Mouse (Mus musculus): Measurements from ENCODE around the gene Mgl2.
"Not testable (repeated sequence)": the region's sequence is repeated elsewhere in the genome, so short reads cannot be mapped to it uniquely, and the experiment has no call there.

Gene Mgl2

GRCm38 (mm10) chr11:70129926-70130379 is at the start of gene Mgl2:
TSS of gene Mgl2 (plus strand) at chr11:70130329.
- peak; percentile 65 to 67 for DNase-seq

GRCm38 (mm10) chr11:70080803-70081590 is 49.1 kb upstream of the Mgl2 start:
- DNase-seq: no peak

- peak in 1 of 2 experiments; percentile 29 for DNase-seq
Observed at GRCm38 (mm10) chr11:70084563-70084962, 45.6 kb upstream of the Mgl2 start.

- peak; percentile 51 to 53 for DNase-seq
Observed at GRCm38 (mm10) chr11:70091986-70092783, 37.9 kb upstream of the Mgl2 start, which contains the start of gene Asgr2. TSS of gene Asgr2 (plus strand) at chr11:70092644.

DNA sequence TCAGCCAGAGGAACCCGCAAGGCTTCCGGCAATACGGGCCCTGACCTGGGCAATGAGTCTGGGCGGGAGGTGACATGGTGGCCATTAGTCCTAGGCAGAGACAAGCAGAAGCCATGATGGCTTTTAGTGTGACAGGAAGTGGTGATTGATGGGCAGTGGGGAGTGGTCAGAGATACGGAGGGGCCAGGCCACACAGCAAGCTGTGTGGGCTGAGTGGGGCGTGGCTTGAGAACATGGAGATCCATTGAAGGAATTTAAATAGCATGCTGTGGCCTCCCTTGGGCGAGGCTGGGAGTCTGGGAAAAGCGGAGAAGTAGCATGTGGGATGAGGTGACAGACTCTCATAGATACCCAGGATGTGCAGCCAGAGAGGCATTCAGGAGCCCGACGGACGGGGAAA is 32.7 kb upstream of the Mgl2 start:
- DNase-seq: no peak

DNA sequence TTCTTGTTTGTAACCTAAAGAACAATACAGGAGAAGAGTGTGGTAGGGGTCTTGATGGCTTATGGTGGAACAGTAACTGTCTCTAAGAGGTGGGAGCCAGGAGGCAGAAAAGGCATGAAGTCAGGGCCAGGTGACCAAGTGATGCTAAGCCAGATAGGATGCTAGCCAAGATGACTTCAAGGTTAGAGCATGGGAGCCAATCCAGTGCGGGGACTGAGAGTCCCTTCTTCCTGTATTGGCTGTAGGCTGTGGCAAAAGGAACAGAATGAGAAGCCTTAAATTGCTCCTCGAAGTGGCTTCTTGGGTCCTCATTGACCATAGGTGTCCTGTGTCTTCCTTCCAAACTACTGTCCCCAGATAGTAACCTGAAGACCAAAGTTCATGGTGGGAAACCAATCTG is 31.0 kb upstream of the Mgl2 start:
- DNase-seq: no peak

- DNase-seq: no peak
Observed at GRCm38 (mm10) chr11:70099809-70100208, 30.3 kb upstream of the Mgl2 start.

GRCm38 (mm10) chr11:70103701-70104315 is 26.3 kb upstream of the Mgl2 start:
- no peak for DNase-seq

GRCm38 (mm10) chr11:70107085-70107484 is 23.0 kb upstream of the Mgl2 start:
- DNase-seq: peak in 1 of 2 experiments; percentile 16

GRCm38 (mm10) chr11:70110146-70110545 is 20.0 kb upstream of the Mgl2 start:
- DNase-seq: peak; percentile 18 to 50

- DNase-seq: no peak
Observed at GRCm38 (mm10) chr11:70114562-70114961, 15.6 kb upstream of the Mgl2 start.

GRCm38 (mm10) chr11:70115901-70116300 is 14.2 kb upstream of the Mgl2 start:
- DNase-seq: no peak

DNA sequence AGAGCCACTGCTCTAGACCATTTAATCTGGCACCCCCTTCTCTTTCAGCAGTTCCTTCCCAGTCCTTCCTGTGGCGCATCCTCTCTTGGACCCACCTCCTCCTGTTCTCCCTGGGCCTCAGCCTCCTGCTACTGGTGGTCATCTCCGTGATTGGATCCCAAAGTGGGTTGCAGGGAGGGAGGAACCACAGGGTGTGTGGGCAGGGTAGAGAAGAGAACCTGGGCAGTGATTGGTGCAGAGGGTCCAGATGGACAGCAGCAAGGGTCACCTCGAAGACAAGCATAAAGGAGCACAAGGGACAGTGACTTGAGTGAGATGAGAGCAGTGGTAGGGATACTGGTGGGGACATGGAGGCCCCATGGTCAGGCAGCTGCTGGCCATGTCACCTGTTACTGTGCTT is 4.9 kb downstream of the Mgl2 start:
- not testable (repeated sequence) for DNase-seq

GRCm38 (mm10) chr11:70135925-70136324 is 5.8 kb downstream of the Mgl2 start:
- DNase-seq: peak in 1 of 2 experiments; percentile 28

DNA sequence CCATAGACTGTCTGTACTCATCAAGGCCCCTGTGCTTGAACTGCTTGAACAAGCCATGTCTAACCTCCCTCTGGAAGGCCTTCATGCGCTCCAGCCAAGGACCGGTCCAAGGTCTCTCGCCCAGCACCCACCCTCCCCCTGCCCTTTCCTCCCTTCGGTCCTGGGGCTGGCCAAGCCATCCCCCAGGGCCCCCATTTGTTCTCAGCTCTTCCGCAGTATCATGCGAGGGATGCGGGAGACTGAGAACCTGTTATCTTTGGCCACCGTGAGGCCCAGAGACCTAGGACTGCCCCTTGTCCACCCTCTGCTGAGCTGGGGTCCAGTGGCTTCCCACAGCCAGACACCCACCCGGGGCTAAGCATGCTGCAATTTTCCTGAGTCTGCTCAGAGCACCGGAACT is 9.0 kb downstream of the Mgl2 start:
- no peak for DNase-seq

DNA sequence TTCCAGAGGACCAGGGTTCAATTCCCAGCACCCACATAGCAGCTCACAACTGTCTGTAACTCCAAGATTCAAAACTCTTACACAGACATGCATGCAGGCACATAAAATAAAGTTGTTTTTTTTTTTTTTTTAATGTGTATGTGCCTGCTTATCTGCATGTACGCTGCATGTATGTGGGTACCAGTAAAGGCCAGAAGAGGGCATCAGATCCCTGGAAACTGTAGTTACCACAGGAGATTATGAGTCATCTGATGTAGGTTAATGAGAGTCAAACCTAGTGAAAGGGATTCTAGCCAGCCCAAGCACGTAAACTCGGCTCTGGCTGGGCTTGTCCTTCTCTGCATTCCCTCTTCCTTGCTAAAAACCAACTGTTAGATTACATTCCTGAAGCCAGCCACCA is 20.9 kb downstream of the Mgl2 start:
- DNase-seq: peak in 1 of 2 experiments; percentile 18

DNA sequence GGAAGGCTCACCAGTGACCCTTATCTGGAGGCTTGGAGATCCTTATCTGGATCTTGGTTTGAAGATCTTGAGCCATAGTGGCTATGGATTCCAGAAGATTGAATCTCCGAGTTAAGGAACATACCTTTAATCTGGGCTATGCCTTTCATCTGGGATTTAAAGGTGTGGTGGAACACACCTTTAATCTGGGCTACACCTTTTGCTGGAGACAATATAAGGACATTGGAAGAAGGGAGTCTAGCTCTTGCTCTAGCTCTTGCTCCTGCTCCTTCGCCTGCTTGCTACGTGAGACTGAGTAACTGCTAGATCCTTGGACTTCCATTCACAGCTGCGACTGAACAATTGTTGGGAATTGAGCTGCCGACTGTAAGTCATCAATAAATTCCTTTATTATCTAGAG is 25.8 kb downstream of the Mgl2 start, which contains the start of gene Clec10a:
TSS of gene Clec10a (plus strand) at position 301 of the 400 bp plus-strand sequence.
- DNase-seq: not testable (repeated sequence)

DNA sequence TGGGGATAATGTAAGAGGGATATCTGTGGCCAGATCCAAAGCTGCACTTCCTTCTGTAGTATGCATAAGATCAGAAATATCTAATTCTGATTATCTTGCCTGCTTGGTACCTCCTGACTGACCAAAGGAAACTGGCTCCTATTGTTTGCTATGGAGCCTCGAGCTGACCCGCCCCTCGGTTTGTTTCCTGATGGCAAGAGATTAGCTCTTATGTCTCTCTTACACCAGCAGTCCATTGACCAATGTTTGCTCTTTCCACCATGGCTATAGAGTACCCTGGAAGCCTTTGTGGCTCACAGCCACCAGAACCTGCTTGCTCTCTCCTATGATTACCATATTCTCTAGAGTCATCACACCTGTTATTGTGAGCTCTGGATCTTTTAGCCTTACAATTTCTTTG is 32.2 kb downstream of the Mgl2 start:
- peak; percentile 17 to 35 for DNase-seq

DNA sequence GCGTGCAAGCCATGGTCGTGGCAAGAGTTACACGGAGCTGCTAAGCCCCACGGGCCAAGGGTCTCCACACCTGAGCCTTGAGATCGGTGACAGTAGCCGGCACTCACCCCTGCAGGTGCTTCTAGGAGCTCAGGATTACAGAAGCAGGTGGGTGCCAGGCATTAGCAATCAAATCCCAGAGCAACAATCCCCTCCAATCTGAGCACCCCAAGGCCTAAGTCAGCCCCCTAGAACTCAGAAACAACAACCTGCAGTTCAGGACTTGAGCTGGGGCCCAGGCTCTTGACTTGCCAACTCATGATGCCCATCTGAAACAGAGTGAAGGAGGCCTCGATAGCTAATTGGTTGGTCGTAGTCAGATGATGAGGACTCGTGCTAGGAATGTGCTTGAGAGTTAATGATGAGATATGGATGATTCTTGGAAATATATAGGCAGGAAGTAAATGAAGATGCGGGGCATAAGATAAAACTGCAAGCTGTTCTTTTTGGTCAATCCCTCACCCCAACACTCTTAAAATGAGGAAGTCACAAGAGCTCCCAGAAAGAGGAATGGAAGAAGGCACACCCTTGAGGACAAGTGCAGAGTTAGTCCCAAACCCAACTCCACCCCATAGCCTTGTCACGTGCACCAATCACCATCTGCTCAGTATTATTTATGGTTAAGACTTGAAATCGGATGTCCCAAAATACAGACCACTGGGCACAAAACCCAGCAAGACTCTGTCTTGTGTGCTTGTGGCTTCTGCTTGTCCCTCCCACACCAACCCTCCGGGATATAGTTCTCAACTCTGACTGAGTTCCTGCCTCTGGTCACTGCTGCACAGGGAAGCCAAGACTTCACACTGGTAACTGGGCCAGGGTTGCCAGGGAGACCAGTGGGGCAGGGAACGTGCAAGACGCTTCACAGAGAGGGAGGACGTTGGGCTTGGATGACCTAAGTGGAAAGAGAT is 36.1 kb downstream of the Mgl2 start:
- DNase-seq: peak in 1 of 2 experiments; percentile 14

- no peak for DNase-seq
Observed at GRCm38 (mm10) chr11:70168136-70168535, 38.0 kb downstream of the Mgl2 start.

DNA sequence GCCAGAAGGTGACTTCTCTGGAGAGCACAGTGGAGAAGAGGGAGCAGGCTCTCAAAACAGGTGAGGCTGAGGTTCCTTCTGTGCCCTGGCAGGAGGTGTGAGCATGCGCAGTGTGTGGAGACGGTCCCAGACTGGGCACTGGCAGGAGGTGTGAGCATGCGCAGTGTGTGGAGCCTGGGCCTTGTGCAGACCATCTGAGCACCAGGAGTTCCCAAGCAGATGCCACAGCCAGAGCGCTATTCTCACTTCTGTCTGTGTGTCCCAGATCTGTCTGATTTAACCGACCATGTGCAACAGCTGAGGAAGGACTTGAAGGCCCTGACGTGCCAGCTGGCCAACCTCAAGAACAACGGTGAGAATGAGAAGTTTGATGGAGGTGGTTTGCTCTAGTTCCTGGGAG is 39.3 kb downstream of the Mgl2 start:
- not testable (repeated sequence) for DNase-seq

GRCm38 (mm10) chr11:70170291-70170690 is 40.2 kb downstream of the Mgl2 start:
- DNase-seq: no peak
